Mouse (Mus musculus) bone marrow macrophage, adult 2 months (primary cell): ENCODE measurements around the gene Slc16a11. TPM values are rescaled to one million over a fixed set of nuclear protein-coding genes. Genes with fewer than 3 reads are reported as not detected.
A peak's percentile ranks its signal among the peaks of the same experiment; 100 is the strongest.

Experiments used
- H3K27ac ChIP-seq: 2 replicates; pipeline ENCODE4 v1.5.1; 2012; ENCODE audit warnings: low read depth, low read length; ENCODE audit not compliant: insufficient read depth
- H3K4me1 ChIP-seq: 2 replicates; pipeline ENCODE4 v1.6.1; 2012; ENCODE audit warnings: low read length; ENCODE audit not compliant: control insufficient read depth, insufficient read depth
- H3K4me3 ChIP-seq: 2 replicates; pipeline ENCODE4 v1.5.1; 2012; ENCODE audit warnings: mild to moderate bottlenecking, low read length, moderate library complexity; ENCODE audit not compliant: insufficient read depth
- CTCF ChIP-seq: IDR thresholded peaks from 2 replicates; pipeline ENCODE4 v1.5.1; 2012; ENCODE audit warnings: low read depth, mild to moderate bottlenecking, low read length, moderate library complexity
- POLR2A ChIP-seq: IDR thresholded peaks from 2 replicates; pipeline ENCODE4 v1.6.1; 2012; ENCODE audit warnings: mild to moderate bottlenecking, low read depth, low read length, borderline replicate concordance
- polyA plus RNA-seq: library from polyadenylated mRNA; stranded (reverse); fragments of >200 nt; gene quantifications from 2 replicates; pipeline ENCODE4 v1.2.4, GENCODE M21; 2012; ENCODE audit not compliant: missing spikeins, insufficient read depth, insufficient read length

The Slc16a11 gene
- polyA plus RNA-seq, 1 experiment = not detected

DNA sequence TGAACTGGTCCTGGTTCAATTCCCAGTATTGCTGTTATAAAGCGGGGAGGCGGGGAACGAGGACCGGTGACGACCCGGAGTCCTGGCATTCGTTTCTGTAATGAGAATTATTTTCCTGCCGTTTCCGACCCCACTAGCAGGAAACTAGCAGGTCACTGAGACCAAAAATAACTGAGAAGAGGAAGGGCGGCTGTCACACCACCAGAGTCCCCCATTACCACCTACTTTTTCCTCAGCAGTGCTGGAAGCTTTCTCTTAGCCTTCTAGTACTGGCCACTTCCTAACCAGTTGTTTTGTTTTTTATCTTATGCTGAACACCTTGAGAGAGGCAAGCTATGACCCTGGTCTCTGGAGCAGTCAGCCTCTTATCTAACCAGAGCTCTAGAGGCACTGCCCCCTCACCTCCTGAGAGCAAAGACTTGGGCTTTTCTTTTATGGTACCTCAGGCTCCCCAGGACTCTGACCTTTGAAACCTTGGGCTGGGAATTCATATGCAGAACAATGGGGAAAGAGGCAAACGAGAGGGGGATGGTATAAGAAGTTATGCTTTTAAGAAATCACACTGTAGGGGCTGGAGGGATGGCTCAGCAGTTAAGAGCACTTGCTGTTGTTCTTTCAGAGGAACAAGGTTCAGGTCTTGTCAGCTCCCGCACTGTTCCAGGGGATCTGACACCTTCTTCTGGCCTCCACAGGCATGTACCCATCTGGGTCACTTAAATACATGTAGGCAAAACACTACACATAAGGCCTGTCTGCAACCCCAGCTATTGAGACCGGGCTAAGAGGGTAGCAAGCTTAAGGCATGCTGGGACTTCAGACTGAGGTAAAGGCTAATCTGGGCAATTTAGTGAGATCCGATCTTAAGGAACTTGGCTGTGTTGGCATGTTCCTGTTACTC lies 9.3 kb downstream of the Slc16a11 start:
- peak overlapping the region; percentile 91 for H3K4me3 ChIP-seq
- TF ChIP-seq POLR2A (no peak), CTCF (no peak)
- peak overlapping the region; percentile 95 for H3K27ac ChIP-seq
- peaks cover 40% of the 10 kb centered on the region for H3K4me1 ChIP-seq

DNA sequence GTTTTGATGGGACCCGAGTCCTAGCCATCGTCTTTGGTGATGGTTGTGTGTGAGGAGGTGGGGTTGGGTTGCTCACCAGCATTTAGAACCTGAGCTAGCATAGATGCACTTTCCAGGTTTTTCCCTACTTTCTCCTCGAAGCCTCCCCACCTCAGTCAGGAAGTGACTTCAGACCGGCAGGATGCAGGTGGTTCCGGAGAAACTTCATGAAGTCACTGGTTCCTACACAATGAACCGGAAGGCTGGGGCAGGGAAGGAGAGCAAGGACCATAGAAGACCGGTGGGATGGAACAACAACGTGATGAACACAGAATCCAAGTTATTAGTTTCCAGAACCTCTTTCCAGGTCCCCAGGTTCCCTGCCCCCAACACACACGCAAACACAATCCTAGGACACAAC lies 11.2 kb downstream of the Slc16a11 start:
- TF ChIP-seq CTCF = no peak
- TF ChIP-seq POLR2A = no peak
- Histone ChIP-seq H3K4me3 (no peak overlapping the region), H3K27ac (no peak overlapping the region), H3K4me1 (peaks cover 37% of the 10 kb centered on the region)

DNA sequence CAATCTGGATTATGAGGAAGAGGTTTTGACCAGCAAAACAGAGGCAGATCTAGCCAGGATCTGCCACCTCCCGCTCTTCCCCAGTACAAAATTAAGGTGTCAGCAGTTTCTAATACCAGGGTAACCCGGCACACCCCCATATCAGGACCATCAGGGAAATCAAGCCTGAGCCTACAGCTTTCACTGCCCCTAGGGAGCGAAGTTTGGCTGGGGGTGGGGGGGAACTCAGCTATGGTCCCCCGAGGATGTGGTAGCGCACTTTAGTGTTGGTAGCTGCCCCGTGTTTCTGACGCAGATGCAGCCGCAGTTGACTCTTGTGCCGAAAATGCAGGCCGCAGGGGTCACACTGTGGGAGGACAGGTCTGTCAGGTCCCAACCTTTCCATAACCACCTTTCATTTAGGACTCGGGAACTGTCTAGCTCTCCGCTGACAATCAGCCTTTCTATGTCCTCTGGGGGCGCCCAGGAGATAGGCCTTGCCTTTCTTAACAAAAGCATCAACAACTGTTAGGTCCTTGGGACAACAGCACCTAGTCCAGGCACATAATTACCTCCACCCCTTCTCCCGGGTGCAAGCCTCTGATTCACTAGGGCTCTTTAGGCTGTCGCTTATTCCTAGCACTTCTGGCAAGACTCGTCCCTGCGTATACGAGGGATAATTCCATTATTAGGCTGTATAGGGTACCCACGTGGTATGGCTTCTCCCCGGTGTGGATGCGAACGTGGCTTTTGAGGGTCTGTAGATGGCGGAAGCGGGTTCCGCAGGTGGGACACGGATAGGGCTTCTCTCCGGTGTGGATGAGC lies 13.4 kb downstream of the Slc16a11 start:
- no peak overlapping the region for H3K4me3 ChIP-seq
- peaks cover 35% of the 10 kb centered on the region for H3K4me1 ChIP-seq
- TF ChIP-seq POLR2A (no peak), CTCF (no peak)
- no peak overlapping the region for H3K27ac ChIP-seq

DNA sequence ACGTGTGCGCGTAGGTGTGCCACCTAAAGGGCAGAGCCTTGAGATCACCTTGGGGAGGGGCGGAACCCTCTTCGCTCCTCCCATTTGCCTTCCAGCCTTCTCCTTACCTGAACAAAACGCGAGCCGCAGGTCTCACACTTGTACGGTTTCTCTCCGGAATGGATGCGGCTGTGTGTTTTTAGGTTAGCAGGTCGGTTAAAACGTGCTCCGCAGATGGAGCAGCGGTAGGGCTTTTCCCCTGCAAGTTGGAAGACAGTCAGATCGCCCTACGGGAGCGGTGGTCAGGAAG lies 14.0 kb downstream of the Slc16a11 start:
- no peak overlapping the region for H3K4me3 ChIP-seq
- TF ChIP-seq CTCF (no peak), POLR2A (no peak)
- no peak overlapping the region for H3K27ac ChIP-seq
- peaks cover 35% of the 10 kb centered on the region for H3K4me1 ChIP-seq

DNA sequence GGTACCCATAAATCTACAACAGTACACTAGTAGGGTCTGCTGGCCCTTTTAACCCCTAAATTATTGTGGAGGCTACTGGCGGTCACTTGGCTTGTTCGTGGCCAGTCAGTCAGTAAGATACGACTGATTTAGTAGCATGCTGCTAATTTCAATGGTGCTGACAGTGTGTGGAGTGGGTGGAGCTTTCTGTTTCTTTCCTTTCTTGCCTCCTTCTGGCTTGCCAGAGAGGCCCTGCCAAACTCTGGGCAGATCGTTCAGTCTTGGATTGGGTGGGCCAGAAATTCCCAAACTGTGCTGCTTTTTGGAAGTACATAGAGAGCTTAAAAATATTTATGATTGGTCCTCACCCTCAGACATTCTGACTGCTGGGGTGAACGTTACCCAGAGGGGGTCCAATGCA lies 14.6 kb downstream of the Slc16a11 start:
- peaks cover 35% of the 10 kb centered on the region for H3K4me1 ChIP-seq
- no peak overlapping the region for H3K4me3 ChIP-seq
- no peak overlapping the region for H3K27ac ChIP-seq
- TF ChIP-seq CTCF (no peak), POLR2A (no peak)

DNA sequence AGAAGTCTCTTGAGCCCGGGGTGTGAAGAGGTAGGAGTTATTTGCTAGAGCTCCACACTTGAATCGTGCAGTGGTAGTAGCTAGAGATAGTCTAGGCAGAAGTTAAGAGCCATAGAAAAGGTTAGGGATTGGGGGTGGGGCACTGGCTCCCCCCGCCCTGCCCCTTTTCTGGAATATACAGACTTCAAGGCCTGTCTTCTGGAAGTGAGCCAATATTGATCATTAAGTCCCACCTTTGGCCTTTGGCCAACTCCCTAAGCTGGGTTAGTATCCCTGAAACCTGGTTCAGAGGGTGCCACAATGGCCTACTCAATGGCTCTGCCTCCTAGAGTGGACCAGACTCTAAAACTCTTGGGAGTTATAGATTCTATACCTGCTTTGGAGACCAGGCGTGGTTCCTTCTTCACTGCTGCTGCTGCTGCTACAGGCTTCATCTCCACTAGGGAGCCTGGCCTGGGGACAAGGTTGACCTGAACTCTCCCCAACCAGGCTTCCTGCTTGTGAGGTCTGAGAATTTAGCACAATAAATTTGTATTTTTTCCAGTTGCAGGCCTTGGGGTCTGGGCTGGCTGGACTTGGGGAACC lies 15.2 kb downstream of the Slc16a11 start:
- Histone ChIP-seq H3K4me1 (peaks cover 30% of the 10 kb centered on the region), H3K4me3 (no peak overlapping the region), H3K27ac (no peak overlapping the region)
- TF ChIP-seq POLR2A (no peak), CTCF (no peak)

DNA sequence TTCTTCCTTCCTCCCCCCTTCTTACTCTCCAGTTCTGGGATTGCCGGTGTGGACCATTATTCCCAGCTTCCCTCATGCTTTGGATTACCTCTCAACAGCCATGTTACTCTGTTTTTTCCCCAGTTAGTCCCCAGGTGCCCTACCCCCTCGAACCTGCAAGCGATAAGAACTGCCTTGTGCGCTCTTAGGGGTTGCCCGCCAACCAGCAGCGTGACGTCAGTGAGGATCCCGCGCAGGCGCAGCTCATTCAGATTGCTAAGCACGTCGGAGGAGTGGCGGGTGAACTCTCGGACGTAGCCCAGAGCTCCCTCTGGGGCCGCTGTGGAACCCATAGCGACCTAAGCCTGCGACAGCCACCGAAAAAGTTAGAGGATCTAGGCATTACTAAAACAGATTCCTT lies 16.3 kb downstream of the Slc16a11 start:
- Histone ChIP-seq H3K27ac (no peak overlapping the region), H3K4me3 (peak overlapping the region; percentile 33), H3K4me1 (peaks cover 26% of the 10 kb centered on the region)
- no peak for TF ChIP-seq CTCF
- no peak for TF ChIP-seq POLR2A

DNA sequence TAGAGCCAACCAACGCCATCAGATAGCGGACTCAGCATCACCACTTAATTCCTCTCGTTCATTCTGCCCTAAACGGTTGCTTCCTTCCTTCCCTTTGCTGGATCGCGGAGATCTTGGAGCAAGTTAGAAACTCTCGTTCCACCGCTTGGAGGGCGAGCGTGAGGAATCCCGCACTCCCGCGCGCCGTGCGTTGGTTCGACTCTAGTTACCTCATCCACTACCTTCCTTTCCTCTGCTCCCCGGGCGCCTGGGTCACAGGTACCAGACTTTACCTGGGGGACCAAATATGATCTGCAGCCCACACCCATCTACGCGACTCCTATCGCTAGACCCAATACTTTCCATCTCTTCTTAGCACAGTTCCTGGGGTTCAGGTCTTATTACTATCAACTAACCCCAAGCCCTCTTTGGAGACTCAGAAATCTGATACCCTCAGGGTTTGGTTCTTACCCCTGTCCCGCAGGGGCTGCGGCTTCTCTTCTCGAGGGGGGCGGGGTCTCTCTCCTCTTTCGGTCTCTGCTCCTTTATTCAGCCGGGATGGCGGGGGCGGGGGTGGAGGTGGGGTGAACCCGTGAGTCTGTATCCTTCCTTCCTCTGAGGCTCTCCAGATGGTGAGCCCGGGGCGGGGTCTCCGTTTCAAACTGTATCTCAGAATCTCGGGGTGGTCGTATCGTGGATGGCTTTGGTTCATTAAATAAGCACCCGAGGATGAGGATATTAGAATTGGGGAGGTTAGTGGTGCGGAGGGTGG lies 16.9 kb downstream of the Slc16a11 start, which contains the start of gene Bcl6b:
Bcl6b (minus strand) TSS at position 539 of the 751 bp plus-strand sequence.
- H3K4me1 ChIP-seq = peaks cover 21% of the 10 kb centered on the region
- H3K27ac ChIP-seq = no peak within 1 kb of the TSS

DNA sequence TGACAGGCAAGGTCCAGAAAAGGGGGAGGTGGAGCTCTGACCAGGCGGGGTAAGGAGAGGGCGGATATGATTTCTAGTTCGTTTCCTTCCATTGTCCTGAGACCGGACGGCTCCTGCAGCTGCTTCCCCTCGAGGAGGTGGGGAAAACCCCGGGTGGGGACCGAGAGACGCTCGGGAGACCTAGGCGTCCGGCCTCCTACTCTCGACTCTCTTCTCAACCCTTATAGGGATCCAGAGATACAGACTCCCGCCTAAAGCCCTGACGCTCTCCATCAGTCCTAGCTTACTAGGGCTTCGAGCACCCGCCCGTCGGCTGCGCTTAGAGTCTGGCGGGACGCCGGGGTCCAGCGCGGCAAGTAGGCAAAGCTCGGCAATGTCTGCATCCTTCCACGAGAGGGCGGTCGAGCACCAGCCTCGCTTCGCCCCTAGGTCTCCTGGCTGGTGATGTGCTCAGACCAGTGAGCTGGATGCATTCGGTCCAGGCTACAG lies 17.7 kb downstream of the Slc16a11 start:
- peaks cover 13% of the 10 kb centered on the region for H3K4me1 ChIP-seq
- H3K4me3 ChIP-seq = peak overlapping the region; percentile 32
- TF ChIP-seq CTCF (peak; percentile 74), POLR2A (no peak)
- no peak overlapping the region for H3K27ac ChIP-seq

More for the DNA sequence above, 16.9 kb downstream of the Slc16a11 start, which contains the start of gene Bcl6b:
- H3K4me3 ChIP-seq = peak within 1 kb of the TSS; percentile 33
- no peak for TF ChIP-seq CTCF
- no peak for TF ChIP-seq POLR2A
